Mouse (Mus musculus) embryonic facial prominence, embryonic 10.5 days (tissue): ENCODE results near the gene Yaf2. TPM values are rescaled to one million over a fixed set of nuclear protein-coding genes. Genes with fewer than 3 reads are reported as not detected.
"Not testable (repeated sequence)": the region's sequence is repeated elsewhere in the genome, so short reads cannot be mapped to it uniquely, and the experiment has no call there.

ENCODE experiments used
- DNase-seq: peaks from one replicate; pipeline ENCODE4 v3.0.0-alpha.2; 2017; ENCODE audit warnings: low spot score
- H3K27ac ChIP-seq: fragments of 300-500 bp; sonication (generic); replicated peaks from 2 replicates; pipeline ENCODE4 v1.5.1; 2016; ENCODE audit warnings: mild to moderate bottlenecking
- H3K27me3 ChIP-seq: fragments of 300-500 bp; sonication (generic); replicated peaks from 2 replicates; pipeline ENCODE4 v1.6.1; 2016; ENCODE audit warnings: low read depth, mild to moderate bottlenecking; ENCODE audit not compliant: poor library complexity, severe bottlenecking
- H3K36me3 ChIP-seq: fragments of 300-500 bp; sonication (generic); replicated peaks from 2 replicates; pipeline ENCODE4 v1.6.1; 2016; ENCODE audit warnings: mild to moderate bottlenecking, moderate library complexity
- H3K4me1 ChIP-seq: fragments of 300-500 bp; sonication (generic); 2 replicates; pipeline ENCODE4 v1.6.1; 2016
- H3K4me3 ChIP-seq: fragments of 300-500 bp; sonication (generic); 2 replicates; pipeline ENCODE4 v1.5.1; 2016; ENCODE audit warnings: mild to moderate bottlenecking, moderate library complexity
- H3K9me3 ChIP-seq: fragments of 300-500 bp; sonication (generic); 2 replicates; pipeline ENCODE4 v1.6.1; 2016; ENCODE audit warnings: mild to moderate bottlenecking
- WGBS: fragments of 180-500 bp; shearing (Covaris S2); methylation state at CpG from one replicate; pipeline ENCODE4 v1.1.7; 2016; 5-methylcytosine and 5-hydroxymethylcytosine counted together
- polyA plus RNA-seq: library from polyadenylated mRNA; unstranded; fragments of >200 nt; fragmentation: Nextera tagmentation; extraction: Ambion mirVana; gene quantifications from 2 replicates; pipeline ENCODE4 v1.2.1, GENCODE M21; 2016

Yaf2 gene
- polyA plus RNA-seq, 1 experiment from 2014 or later, result 104 TPM

DNA sequence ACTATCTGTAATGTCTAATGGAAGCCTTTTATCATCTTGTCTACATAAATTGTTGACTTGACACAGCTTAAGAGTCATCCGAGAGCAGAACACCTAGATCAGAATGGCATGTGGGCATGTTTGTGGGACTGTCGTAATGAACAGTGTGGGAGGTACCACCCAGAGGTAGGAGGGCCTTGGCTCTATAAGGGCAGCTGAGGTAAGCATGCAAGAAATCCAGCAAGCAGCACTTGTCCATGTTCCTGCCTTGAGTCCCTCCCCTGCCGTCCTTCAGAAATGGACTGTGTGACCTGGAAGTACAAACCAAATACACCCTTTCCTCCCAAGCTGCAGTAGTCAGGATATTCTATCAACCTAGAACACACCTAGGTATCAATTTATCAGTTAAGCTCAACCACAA lies 71.5 kb downstream of the Yaf2 start:
- Histone ChIP-seq H3K4me3 (no peak overlapping the region), H3K36me3 (peaks cover 29% of the 10 kb centered on the region), H3K27ac (no peak overlapping the region), H3K9me3 (no peaks in the 10 kb centered on the region), H3K4me1 (peaks cover 17% of the 10 kb centered on the region), H3K27me3 (no peaks in the 10 kb centered on the region)
- no peak for DNase-seq
- 85% methylated on average over 3 of the region's 3 CpGs for WGBS

DNA sequence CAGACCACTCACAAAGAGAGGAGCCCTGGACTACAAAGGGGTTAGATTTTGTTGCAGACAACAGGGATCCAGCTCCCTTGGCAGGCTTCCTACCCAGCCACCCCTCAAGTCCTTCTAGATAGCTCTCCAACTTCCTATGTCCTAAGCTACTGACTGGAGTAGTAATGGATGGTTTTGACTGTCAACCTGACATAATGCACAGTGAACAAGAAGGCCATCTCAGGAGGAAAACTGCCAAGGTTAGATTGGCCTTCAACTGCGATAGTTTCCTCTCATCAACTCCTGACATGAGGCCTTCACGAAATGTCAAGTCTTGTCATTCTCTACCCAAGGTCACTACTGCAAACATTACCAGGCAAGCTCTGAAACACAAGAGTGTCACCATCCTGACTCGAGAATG lies 72.5 kb downstream of the Yaf2 start:
- WGBS, result 92% methylated on average over 3 of the region's 3 CpGs
- no peak for DNase-seq

DNA sequence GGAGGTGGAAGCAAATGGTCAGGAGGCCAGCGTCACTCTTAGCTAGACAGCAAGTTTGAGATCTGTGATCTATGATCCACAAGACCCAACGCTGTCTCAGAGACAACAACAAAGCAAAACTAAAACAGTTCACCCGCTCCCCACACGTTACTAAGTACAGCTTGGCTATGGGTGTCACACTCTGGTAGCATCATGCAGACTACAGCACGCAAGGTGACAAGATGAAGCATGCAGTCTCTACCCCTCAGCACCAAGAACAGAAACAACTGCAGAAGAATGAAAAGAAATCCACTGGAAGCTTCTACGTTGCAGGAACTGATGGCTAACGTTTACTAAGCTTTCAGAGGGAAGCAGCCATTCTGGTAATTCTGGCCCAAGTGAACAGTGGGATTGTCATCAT lies 73.2 kb downstream of the Yaf2 start:
- Histone ChIP-seq H3K27me3 (no peaks in the 10 kb centered on the region), H3K27ac (no peak overlapping the region), H3K36me3 (peaks cover 29% of the 10 kb centered on the region), H3K4me3 (no peak overlapping the region), H3K9me3 (no peaks in the 10 kb centered on the region), H3K4me1 (peaks cover 17% of the 10 kb centered on the region)
- DNase-seq, result no peak
- 90% methylated on average over 7 of the region's 7 CpGs for WGBS

More for the DNA sequence above, 72.5 kb downstream of the Yaf2 start:
- Histone ChIP-seq H3K36me3 (peaks cover 26% of the 10 kb centered on the region), H3K4me1 (peaks cover 17% of the 10 kb centered on the region), H3K4me3 (no peak overlapping the region), H3K27ac (no peak overlapping the region), H3K27me3 (no peaks in the 10 kb centered on the region), H3K9me3 (no peaks in the 10 kb centered on the region)

DNA sequence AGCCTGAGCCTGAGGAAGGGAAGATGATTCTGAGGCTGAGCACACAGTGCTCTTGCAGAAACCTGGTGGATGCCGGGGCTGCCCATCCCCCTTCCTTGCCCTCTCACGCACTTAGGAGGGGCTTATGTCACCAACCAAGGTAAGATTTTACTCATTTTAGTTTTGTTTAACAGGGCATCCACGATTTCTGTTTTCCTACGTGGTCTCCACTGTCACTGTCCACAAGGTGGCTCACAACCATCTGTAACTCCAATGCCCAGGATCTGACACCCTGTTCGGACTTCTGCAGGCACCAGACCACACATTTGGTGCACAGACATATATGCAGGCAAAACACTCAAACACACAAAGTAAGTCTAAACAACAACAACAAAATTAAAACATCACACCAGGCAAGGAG lies 73.9 kb downstream of the Yaf2 start:
- Histone ChIP-seq H3K27ac (no peak overlapping the region), H3K27me3 (no peaks in the 10 kb centered on the region), H3K4me3 (no peak overlapping the region), H3K9me3 (no peaks in the 10 kb centered on the region), H3K4me1 (peaks cover 15% of the 10 kb centered on the region), H3K36me3 (peaks cover 37% of the 10 kb centered on the region)
- no peak for DNase-seq
- 69% methylated on average over 5 of the region's 5 CpGs for WGBS

DNA sequence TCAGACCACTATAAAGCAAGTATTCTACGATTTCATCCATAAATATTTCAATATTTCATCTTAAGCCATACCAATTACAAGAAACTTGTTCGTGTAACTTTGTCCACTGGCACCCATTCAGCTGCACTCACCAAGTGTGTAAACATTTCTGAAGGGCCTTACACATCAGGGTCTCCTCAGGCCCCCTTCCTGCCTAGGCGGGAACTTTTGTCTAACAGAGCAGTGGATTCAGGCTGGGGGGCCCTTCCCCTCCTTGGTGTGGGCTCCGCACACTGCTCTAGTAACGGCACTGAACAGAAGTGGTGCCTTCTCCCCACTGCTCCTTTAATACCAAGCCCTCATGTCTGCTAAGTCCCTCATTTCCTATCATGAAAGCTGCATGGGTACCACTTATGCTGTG lies 74.5 kb downstream of the Yaf2 start:
- Histone ChIP-seq H3K27ac (no peak overlapping the region), H3K36me3 (peaks cover 42% of the 10 kb centered on the region), H3K9me3 (no peaks in the 10 kb centered on the region), H3K4me3 (no peak overlapping the region), H3K4me1 (peaks cover 10% of the 10 kb centered on the region), H3K27me3 (no peaks in the 10 kb centered on the region)
- DNase-seq, result no peak
- 92% methylated on average over 5 of the region's 5 CpGs for WGBS

DNA sequence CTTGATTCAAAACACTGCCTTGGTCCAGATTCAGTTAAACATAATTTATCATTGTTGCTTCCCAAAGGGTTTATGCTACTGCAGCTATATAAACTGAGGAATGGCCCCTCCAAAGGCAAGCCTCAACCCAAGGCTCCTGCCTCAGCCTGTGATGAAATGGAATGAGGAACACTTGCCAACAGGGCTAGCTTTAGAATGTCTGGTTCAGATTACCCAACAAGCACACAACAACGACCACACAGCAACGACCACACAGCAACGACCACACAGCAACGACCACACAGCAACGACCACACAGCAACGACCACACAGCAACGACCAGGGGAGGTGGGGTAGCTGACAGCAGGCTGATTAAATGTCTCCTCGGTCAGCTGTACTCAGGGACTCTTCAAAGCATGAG lies 76.8 kb downstream of the Yaf2 start:
- 86% methylated on average over 8 of the region's 8 CpGs for WGBS
- H3K36me3 ChIP-seq, result peaks cover 55% of the 10 kb centered on the region
- H3K27ac ChIP-seq, result no peak overlapping the region
- peaks cover 15% of the 10 kb centered on the region for H3K4me1 ChIP-seq
- no peaks in the 10 kb centered on the region for H3K27me3 ChIP-seq
- no peaks in the 10 kb centered on the region for H3K9me3 ChIP-seq
- no peak for DNase-seq
- no peak overlapping the region for H3K4me3 ChIP-seq

DNA sequence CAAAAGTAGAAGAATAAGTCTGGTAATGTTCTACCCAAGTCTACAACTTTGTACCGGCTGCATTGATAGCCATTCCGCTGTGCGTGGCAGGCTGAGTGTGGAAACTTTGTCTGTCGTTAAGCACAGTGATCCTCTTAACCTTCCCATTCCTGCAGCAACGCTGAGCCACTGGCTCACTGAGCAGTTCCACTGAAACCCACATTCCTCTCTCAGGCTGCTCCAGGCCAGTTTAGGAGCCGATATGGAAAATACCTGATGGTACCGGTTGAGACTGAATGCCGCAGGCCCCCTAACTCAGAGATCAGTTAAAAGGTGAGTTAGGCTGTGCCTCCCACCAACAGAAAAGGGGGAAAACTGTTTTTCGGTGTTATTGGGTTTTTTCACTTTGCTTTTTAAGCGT lies 81.4 kb downstream of the Yaf2 start:
- peak overlapping the region; percentile 72 for H3K27ac ChIP-seq
- WGBS, result 50% methylated on average over 10 of the region's 10 CpGs
- H3K36me3 ChIP-seq, result peaks cover 70% of the 10 kb centered on the region
- peaks cover 29% of the 10 kb centered on the region for H3K4me1 ChIP-seq
- H3K9me3 ChIP-seq, result no peaks in the 10 kb centered on the region
- DNase-seq, result peak; percentile 50
- no peaks in the 10 kb centered on the region for H3K27me3 ChIP-seq
- H3K4me3 ChIP-seq, result peak overlapping the region; percentile 20; the same call in 1 of the 2 replicates

DNA sequence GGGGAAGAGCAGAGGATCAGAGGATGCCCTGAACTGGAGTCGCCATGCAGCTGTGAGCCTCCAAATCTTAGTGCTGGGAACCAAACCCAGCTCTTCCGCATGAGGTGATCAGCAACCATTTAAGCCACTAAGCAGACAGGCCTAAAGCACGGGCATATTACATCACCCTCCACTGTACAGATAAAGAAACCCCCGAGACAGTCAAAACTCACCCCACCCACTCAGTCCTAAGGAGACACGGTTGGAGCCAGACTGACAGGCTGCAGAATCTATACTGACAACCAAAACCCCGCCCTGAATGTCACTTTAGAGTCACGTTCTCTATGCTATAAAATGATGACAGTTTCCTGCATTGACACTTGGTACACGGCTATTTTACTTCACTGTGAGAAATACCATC lies 83.6 kb downstream of the Yaf2 start:
- DNase-seq, result no peak
- 83% methylated on average over 8 of the region's 8 CpGs for WGBS
- no peaks in the 10 kb centered on the region for H3K9me3 ChIP-seq
- H3K27ac ChIP-seq, result no peak overlapping the region
- no peak overlapping the region for H3K4me3 ChIP-seq
- peaks cover 68% of the 10 kb centered on the region for H3K36me3 ChIP-seq
- H3K4me1 ChIP-seq, result peaks cover 29% of the 10 kb centered on the region
- no peaks in the 10 kb centered on the region for H3K27me3 ChIP-seq

DNA sequence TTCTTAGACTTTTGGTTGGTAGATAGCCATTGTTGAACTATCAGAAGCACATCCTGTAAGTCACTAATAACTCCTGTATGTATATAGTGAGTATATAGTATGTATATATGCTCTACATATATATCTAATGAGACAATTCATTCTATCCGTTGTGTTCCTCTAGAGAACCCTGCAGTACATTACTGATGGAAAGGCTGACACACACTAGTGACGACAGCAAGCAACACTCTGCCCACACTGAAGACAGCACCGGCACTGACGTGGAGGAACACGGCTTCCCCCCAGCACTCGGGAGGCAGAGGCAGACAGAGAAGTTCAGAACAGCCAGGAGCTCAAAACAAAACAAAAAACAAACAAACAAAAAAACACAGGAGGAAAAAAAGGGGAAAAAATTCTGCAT lies 84.3 kb downstream of the Yaf2 start:
- Histone ChIP-seq H3K27ac (0 out of 2 replicates have a peak overlapping the region, but pooled peaks have one; percentile 35), H3K9me3 (no peaks in the 10 kb centered on the region), H3K4me3 (no peak overlapping the region), H3K36me3 (peaks cover 66% of the 10 kb centered on the region), H3K27me3 (no peaks in the 10 kb centered on the region), H3K4me1 (peaks cover 29% of the 10 kb centered on the region)
- 84% methylated on average over 6 of the region's 6 CpGs for WGBS
- DNase-seq, result no peak

DNA sequence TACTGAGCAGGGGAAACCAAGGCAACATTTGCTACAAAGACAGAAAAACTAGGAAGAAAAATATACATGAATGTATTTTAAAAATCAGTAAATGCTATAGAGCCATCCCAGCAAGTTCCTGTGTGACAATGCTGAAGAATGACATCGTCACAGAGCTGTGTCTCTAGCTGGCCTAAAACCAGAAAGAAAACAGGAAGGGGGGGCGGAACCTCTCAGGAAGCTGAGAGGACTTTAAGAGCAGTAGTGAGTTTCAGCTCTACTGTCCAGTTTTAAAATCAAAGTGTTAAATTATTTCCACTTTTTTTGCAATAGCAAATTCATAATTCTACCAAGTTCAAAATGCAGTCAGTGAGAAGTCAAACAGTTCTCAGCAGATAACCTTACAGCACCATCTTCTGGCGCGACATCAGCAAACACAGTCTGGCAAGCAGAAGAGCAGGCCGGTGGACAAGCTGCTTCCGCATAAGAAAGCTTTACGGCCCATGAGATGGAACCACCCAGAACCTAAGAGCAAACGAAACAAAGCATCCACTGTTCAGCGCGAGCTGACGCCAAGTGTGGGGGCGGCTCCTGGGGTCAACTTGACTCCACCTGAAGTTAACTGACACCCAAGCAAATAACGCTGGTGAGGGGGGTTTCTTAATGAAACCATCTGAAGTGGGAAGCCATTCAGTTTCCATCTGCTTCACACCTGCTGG lies 85.0 kb downstream of the Yaf2 start:
- Histone ChIP-seq H3K27ac (no peak overlapping the region; the same call in 1 of the 2 replicates), H3K4me3 (no peak overlapping the region), H3K4me1 (peaks cover 29% of the 10 kb centered on the region), H3K9me3 (no peaks in the 10 kb centered on the region), H3K27me3 (no peaks in the 10 kb centered on the region), H3K36me3 (peaks cover 66% of the 10 kb centered on the region)
- DNase-seq, result peak; percentile 57
- WGBS, result 57% methylated on average over 13 of the region's 13 CpGs

DNA sequence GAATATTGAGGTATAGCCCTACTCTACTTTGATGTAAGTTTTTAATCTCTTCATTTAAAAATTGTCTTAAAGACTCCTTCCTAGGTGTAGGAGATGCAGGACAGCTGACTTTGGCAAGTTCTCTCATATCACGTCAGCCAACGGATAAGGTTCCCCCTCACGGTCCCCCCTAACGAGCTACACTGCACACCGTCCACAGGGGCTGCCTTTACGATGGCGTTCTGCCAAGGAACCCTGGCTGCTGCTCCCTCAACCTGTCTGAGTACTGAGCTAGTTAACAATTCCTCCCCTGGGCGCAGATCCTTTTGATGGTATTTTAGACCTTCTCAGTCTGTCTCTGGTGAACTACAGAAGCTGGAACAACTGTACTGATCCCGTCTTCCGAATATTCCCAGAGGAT lies 93.5 kb downstream of the Yaf2 start:
- peaks cover 91% of the 10 kb centered on the region for H3K36me3 ChIP-seq
- no peaks in the 10 kb centered on the region for H3K27me3 ChIP-seq
- H3K4me1 ChIP-seq, result no peaks in the 10 kb centered on the region
- no peak overlapping the region for H3K4me3 ChIP-seq
- no peaks in the 10 kb centered on the region for H3K9me3 ChIP-seq
- no peak overlapping the region for H3K27ac ChIP-seq
- no peak for DNase-seq
- WGBS, result 92% methylated on average over 10 of the region's 10 CpGs

DNA sequence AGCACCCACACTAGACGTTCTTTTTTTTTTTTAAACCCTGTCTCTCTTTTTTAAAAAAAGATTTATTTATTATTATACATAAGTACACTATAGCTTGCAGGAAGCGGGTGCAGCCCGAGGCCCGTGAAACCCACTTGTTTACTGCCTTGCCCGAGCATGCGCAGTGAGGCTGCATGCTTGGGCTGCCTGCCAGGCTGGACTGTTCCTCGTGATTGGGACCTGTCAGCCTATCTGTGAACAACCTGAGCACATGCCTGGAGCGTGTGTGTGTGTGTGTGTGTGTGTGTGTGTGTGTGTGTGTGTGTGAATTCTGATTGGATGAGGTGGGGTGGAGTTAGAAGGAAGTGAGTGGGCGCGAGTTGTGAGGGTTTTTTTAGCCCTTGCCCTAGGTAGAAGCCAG lies 100.3 kb downstream of the Yaf2 start:
- WGBS, result 92% methylated on average over 10 of the region's 10 CpGs
- not testable (repeated sequence) for H3K27ac ChIP-seq, DNase-seq, H3K27me3 ChIP-seq, H3K4me3 ChIP-seq, H3K4me1 ChIP-seq
- peaks cover 14% of the 10 kb centered on the region for H3K9me3 ChIP-seq
- peaks cover 47% of the 10 kb centered on the region for H3K36me3 ChIP-seq
